Mouse (Mus musculus): ENCODE measurements around the gene E030018B13Rik.

GRCm38 (mm10) chr7:63916268-63916907 lies at the start of gene E030018B13Rik:
- TF ChIP-seq GATA1 (IDR thresholded peaks at IDR 0.05; ENCODE audit: borderline replicate concordance, low read length) (no peak), FLI1 (IDR thresholded peaks at IDR 0.05; ENCODE audit: low read length) (no peak)

All from megakaryocyte, embryonic 14.5 days (primary cell).